Mouse (Mus musculus): ENCODE results near the gene Scarb1. TPM values are rescaled to one million over a fixed set of nuclear protein-coding genes. Genes with fewer than 3 reads are reported as not detected.

Gene Scarb1
- polyA plus RNA-seq, 1 experiment, result 7.0 TPM

DNA sequence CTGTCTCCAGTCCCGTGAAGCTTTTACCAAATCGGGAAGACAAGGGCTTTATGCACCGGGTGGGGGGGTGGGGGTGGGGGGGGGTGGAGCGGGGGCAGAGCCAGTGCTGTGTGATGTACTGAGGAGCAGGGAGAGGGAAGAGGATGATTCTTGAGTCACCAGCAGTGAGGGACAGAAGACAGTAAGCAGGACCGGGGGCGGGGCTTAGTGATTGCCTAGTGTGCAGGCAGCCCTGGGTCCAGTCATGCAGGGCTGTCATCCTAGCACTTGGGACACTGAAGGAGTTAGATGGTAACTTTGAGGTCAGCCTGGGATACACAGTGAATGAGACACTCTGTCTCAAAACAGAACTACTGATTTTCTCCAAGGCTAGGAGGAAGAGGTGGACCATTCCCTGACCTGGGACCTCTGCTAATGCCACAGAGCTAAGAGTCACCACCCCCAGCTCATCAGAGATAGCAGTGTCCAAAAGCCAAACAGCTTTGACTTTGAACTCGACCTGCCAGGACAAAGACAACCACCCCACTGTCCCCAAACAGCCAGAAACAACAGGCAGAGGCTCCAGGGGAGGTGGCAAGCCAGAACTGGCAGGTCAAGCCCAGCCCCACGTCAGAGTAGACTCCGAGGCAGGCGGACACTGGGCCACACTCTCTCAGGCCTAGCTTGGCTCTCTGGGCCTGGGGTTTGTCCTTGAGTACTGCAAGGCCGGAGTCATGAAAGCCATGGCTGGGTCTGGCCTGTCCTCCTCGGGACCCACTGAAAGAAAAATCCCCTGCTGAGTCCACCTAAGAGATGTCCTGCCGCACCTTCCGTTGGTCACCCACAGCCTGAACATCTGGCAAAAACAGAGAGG lies 35.4 kb downstream of the Scarb1 start:
- peaks cover 25% of the 10 kb centered on the region for H3K4me1 ChIP-seq (ENCODE audit: control insufficient read depth)
- TF ChIP-seq GATA1 (IDR thresholded peaks at IDR 0.05; ENCODE audit: low read length), result no peak
- TF ChIP-seq TAL1 (IDR thresholded peaks at IDR 0.05; ENCODE audit: low read length), result no peak
- peaks cover 54% of the 10 kb centered on the region for H3K36me3 ChIP-seq (ENCODE audit: control insufficient read depth)

DNA sequence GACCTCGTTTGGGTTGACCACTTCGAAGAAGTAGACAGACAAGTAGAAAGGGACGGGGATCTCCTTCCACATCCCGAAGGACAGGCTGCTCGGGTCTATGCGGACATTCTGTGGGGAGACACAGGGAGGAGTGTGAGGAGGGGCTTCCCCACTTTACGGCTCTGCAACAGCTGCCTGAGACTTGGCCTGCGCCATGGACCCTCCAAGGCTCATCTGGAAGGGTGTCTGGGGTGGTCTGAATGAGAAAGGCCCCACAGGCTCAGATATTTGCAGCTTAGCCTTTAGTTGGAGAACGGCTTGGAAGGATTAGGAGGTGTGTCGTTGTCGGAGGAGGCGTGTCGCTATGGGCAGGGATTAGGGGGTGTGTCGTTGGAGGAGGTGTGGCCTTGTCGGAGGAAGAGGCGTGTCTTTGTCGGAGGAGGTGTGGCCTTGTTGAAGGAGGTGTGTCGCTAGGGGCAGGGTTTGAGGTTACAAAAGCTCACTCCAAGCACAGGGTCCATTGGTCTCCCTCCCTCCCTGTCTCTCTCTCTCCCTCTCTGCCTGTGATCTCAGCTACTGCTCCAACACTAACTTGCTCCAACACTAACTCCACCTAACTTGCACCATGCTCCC lies 36.5 kb downstream of the Scarb1 start:
- peaks cover 57% of the 10 kb centered on the region for H3K36me3 ChIP-seq (ENCODE audit: control insufficient read depth)

More for the DNA sequence above, 35.4 kb downstream of the Scarb1 start:
- Histone ChIP-seq H3K27me3 (ENCODE audit: control insufficient read depth) (no peaks in the 10 kb centered on the region), H3K9me3 (ENCODE audit: control insufficient read depth, low read length) (peaks cover 2% of the 10 kb centered on the region), H3K4me3 (replicated peaks) (no peak overlapping the region)

DNA sequence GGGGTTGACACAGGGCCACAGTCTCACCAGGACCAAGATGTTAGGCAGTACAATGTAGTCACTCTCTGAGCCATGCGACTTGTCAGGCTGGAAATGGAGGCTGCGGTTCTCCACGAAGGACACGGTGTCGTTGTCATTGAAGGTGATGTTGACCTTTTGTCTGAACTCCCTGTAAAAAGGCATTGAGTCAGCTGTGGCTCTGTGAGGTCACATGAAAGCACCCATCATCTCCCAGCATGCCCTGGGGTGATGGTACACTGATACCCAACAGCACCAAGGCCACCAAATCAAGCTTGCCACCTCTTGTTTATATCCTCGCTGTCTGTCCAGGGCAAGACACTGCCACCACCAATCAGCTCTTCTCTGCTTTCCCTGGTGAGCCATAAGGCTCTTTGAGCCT lies 37.8 kb downstream of the Scarb1 start:
- TF ChIP-seq TAL1 (IDR thresholded peaks at IDR 0.05; ENCODE audit: low read length) (no peak), GATA1 (IDR thresholded peaks at IDR 0.05; ENCODE audit: low read length) (no peak)
- Histone ChIP-seq H3K36me3 (ENCODE audit: control insufficient read depth) (peaks cover 70% of the 10 kb centered on the region), H3K4me3 (replicated peaks) (no peak overlapping the region)

More for the DNA sequence above, 36.5 kb downstream of the Scarb1 start:
- Histone ChIP-seq H3K4me1 (ENCODE audit: control insufficient read depth) (peaks cover 25% of the 10 kb centered on the region), H3K27me3 (ENCODE audit: control insufficient read depth) (no peaks in the 10 kb centered on the region), H3K4me3 (replicated peaks) (no peak overlapping the region), H3K9me3 (ENCODE audit: control insufficient read depth, low read length) (peaks cover 11% of the 10 kb centered on the region)
- no peak for TF ChIP-seq TAL1 (IDR thresholded peaks at IDR 0.05; ENCODE audit: low read length)
- TF ChIP-seq GATA1 (IDR thresholded peaks at IDR 0.05; ENCODE audit: low read length), result no peak

DNA sequence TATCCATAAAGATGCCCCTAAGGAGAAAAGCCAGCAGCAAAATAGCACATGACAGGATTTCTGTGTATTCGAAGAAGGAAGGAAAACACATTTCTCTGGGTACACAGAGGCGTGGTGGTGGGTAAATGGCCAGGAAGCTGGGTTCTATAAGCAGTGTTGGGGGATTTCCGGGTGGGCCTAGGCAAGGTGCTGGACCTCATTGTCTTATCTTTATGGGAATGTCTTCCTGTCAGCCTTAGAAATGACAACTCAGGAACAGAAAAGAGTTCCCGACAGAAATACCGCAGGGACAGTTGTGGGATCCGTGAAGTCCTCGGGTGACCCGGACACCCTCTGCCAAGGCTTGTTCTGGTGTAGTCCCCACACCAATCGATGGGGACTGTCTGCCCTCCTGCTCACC lies 42.7 kb downstream of the Scarb1 start:
- Histone ChIP-seq H3K9me3 (ENCODE audit: control insufficient read depth, low read length) (peaks cover 28% of the 10 kb centered on the region), H3K4me3 (replicated peaks) (no peak overlapping the region), H3K27me3 (ENCODE audit: control insufficient read depth) (no peaks in the 10 kb centered on the region; the same call in 1 of the 2 replicates), H3K36me3 (ENCODE audit: control insufficient read depth) (peaks cover 95% of the 10 kb centered on the region), H3K4me1 (ENCODE audit: control insufficient read depth) (no peaks in the 10 kb centered on the region)
- TF ChIP-seq GATA1 (IDR thresholded peaks at IDR 0.05; ENCODE audit: low read length), result no peak
- no peak for TF ChIP-seq TAL1 (IDR thresholded peaks at IDR 0.05; ENCODE audit: low read length)

More for the DNA sequence above, 37.8 kb downstream of the Scarb1 start:
- Histone ChIP-seq H3K9me3 (ENCODE audit: control insufficient read depth, low read length) (peaks cover 11% of the 10 kb centered on the region), H3K27me3 (ENCODE audit: control insufficient read depth) (no peaks in the 10 kb centered on the region), H3K4me1 (ENCODE audit: control insufficient read depth) (peaks cover 15% of the 10 kb centered on the region)

DNA sequence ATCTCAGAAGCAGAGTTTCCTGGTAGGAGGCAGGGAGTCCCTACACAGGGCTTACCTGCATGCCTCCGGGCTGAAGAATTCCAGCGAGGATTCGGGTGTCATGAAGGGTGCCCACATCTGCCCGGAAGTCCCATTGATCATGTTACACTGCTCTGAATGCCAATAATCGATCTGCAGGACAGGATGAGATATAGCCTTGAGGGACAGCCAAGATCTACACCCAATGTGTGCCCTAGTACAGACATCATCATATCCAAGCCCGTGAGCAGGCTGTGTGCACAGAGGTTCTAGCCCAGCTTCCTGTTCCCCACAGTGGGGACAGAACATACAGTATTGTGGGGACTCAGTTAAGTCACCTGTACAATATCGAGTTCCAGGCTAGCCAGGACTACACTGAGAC lies 43.7 kb downstream of the Scarb1 start:
- H3K4me1 ChIP-seq (ENCODE audit: control insufficient read depth), result no peaks in the 10 kb centered on the region
- H3K36me3 ChIP-seq (ENCODE audit: control insufficient read depth), result peaks cover 95% of the 10 kb centered on the region
- no peak overlapping the region for H3K4me3 ChIP-seq (replicated peaks)
- peaks cover 28% of the 10 kb centered on the region for H3K9me3 ChIP-seq (ENCODE audit: control insufficient read depth, low read length)
- TF ChIP-seq GATA1 (IDR thresholded peaks at IDR 0.05; ENCODE audit: low read length), result no peak
- TF ChIP-seq TAL1 (IDR thresholded peaks at IDR 0.05; ENCODE audit: low read length), result no peak
- H3K27me3 ChIP-seq (ENCODE audit: control insufficient read depth), result no peaks in the 10 kb centered on the region; the same call in 1 of the 2 replicates

DNA sequence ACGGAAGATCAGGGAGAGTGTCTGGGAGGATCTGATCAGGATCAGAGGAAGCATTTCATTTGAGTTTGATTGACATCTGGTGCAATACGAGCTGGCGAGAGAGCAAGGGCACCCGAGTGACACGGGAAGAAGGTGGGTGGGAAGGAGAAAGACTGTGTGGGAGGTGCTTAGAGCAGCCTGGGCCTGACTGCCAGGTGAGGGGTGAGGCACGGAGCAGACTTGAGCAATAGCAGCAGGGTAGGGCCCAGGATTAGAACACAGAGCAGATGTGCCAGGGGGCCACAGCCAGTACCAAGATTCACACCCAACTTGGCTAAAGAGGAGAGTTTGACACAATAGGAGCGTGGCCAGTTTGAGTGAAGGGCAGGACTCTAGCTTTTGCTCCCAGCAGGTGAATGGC lies 47.9 kb downstream of the Scarb1 start:
- Histone ChIP-seq H3K4me1 (ENCODE audit: control insufficient read depth) (no peaks in the 10 kb centered on the region), H3K9me3 (ENCODE audit: control insufficient read depth, low read length) (peaks cover 16% of the 10 kb centered on the region), H3K36me3 (ENCODE audit: control insufficient read depth) (peaks cover 95% of the 10 kb centered on the region), H3K4me3 (replicated peaks) (no peak overlapping the region), H3K27me3 (ENCODE audit: control insufficient read depth) (no peaks in the 10 kb centered on the region; the same call in 1 of the 2 replicates)
- TF ChIP-seq TAL1 (IDR thresholded peaks at IDR 0.05; ENCODE audit: low read length), result no peak
- no peak for TF ChIP-seq GATA1 (IDR thresholded peaks at IDR 0.05; ENCODE audit: low read length)

DNA sequence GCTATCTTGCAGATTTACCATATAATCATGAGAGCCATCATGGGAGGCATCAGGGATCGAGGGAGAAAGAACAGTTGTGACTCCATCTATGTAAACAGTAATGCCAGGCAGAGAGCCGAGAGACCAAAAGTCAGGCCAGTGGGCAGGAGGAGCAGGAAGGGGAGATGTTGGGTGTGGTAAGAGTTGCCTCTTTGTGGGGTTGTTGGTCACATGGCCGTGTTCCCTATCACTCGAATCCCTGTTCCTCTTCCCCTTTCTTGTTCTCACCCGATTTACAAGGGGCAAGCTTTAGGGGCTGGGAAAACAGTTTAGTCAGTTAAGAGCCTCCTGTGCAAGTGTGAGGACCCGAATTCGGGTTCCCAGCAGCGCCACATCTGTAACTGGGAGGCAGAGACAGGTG lies 49.0 kb downstream of the Scarb1 start:
- H3K9me3 ChIP-seq (ENCODE audit: control insufficient read depth, low read length), result peaks cover 11% of the 10 kb centered on the region
- TF ChIP-seq TAL1 (IDR thresholded peaks at IDR 0.05; ENCODE audit: low read length) (no peak), GATA1 (IDR thresholded peaks at IDR 0.05; ENCODE audit: low read length) (no peak)
- peaks cover 95% of the 10 kb centered on the region for H3K36me3 ChIP-seq (ENCODE audit: control insufficient read depth)
- no peak overlapping the region for H3K4me3 ChIP-seq (replicated peaks)
- no peaks in the 10 kb centered on the region for H3K4me1 ChIP-seq (ENCODE audit: control insufficient read depth)
- no peaks in the 10 kb centered on the region; the same call in 1 of the 2 replicates for H3K27me3 ChIP-seq (ENCODE audit: control insufficient read depth)

DNA sequence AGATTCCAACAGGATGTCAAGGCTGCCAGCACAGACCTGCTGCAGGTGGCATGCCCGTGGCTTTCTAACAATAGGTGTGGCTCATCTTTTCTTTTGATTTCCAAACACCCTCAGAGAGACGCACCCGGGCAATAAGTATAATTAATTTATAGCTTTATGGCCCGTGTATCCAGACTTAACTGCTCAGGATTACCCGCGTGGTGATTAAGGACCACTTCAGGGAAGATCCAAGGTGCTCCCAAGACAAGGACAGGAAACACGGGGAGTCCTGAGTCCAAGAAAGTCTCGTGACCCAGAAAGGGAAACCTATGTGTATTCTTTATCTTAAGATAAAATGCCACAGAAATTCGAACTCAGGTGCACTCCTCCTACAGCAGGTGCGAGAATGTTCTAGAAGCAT lies 49.5 kb downstream of the Scarb1 start:
- peaks cover 9% of the 10 kb centered on the region for H3K9me3 ChIP-seq (ENCODE audit: control insufficient read depth, low read length)
- no peaks in the 10 kb centered on the region for H3K4me1 ChIP-seq (ENCODE audit: control insufficient read depth)
- peaks cover 95% of the 10 kb centered on the region for H3K36me3 ChIP-seq (ENCODE audit: control insufficient read depth)

DNA sequence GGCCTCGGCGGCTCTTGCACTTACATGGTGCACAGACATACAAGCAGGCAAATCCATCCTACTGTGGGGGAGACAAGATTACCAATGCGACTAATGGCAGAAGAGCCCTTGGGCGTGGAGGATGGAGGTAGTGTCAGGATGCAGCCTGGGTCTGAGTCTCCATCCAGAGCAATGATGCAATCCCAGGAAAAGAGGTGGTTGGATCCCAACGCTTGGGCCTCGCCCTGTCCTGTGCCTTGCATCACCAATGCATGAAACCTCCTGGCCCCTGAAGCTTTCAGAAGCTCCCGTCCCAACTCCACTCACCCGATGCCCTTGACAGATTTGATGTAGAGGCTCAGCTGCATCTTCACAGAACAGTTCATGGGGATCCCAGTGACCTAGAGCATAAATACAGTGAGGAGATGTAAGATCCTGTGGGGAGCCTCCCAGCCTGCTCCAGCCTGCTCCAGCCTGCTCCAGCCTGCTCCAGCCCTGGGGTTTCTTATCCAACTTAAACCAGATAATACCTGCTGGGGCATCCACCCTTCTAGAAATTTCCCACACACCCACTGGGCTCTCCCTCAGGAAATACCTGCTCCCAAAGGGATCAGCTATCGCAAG lies 53.7 kb downstream of the Scarb1 start:
- TF ChIP-seq TAL1 (IDR thresholded peaks at IDR 0.05; ENCODE audit: low read length) (no peak), GATA1 (IDR thresholded peaks at IDR 0.05; ENCODE audit: low read length) (no peak)
- H3K4me3 ChIP-seq (replicated peaks), result no peak overlapping the region
- H3K36me3 ChIP-seq (ENCODE audit: control insufficient read depth), result peaks cover 90% of the 10 kb centered on the region
- no peaks in the 10 kb centered on the region for H3K4me1 ChIP-seq (ENCODE audit: control insufficient read depth)
- H3K9me3 ChIP-seq (ENCODE audit: control insufficient read depth, low read length), result peaks cover 5% of the 10 kb centered on the region
- no peaks in the 10 kb centered on the region for H3K27me3 ChIP-seq (ENCODE audit: control insufficient read depth)

More for the DNA sequence above, 49.5 kb downstream of the Scarb1 start:
- H3K4me3 ChIP-seq (replicated peaks), result no peak overlapping the region
- H3K27me3 ChIP-seq (ENCODE audit: control insufficient read depth), result no peaks in the 10 kb centered on the region
- TF ChIP-seq TAL1 (IDR thresholded peaks at IDR 0.05; ENCODE audit: low read length) (no peak), GATA1 (IDR thresholded peaks at IDR 0.05; ENCODE audit: low read length) (no peak)
